Mouse (Mus musculus) thymus, adult 2 months (tissue): ENCODE data around the gene Atrn. TPM values are rescaled to one million over a fixed set of nuclear protein-coding genes. Genes with fewer than 3 reads are reported as not detected.

ENCODE experiments used
- DNase-seq: peaks from one replicate; pipeline ENCODE4 v3.0.0; 2021
- H3K27ac ChIP-seq: fragments of 200-500 bp; 2 replicates; pipeline ENCODE4 v1.5.1; 2012; ENCODE audit warnings: low read length, control low read depth; ENCODE audit not compliant: control insufficient read depth, insufficient read depth
- H3K27me3 ChIP-seq: fragments of 200-500 bp; 2 replicates; pipeline ENCODE4 v1.6.1; 2012; ENCODE audit warnings: mild to moderate bottlenecking, low read length, moderate library complexity, mixed read lengths; ENCODE audit not compliant: control insufficient read depth, insufficient read depth
- H3K36me3 ChIP-seq: fragments of 200-500 bp; 2 replicates; pipeline ENCODE4 v1.6.1; 2012; ENCODE audit warnings: mild to moderate bottlenecking, low read length, moderate library complexity; ENCODE audit not compliant: control insufficient read depth, insufficient read depth
- H3K4me1 ChIP-seq: fragments of 200-500 bp; replicated peaks from 2 replicates; pipeline ENCODE4 v1.6.1; 2012; ENCODE audit warnings: low read length; ENCODE audit not compliant: control insufficient read depth, insufficient read depth
- H3K4me3 ChIP-seq: fragments of 200-500 bp; 2 replicates; pipeline ENCODE4 v1.5.1; 2012; ENCODE audit warnings: mild to moderate bottlenecking, low read length, control low read depth, moderate library complexity; ENCODE audit not compliant: control insufficient read depth, insufficient read depth
- CTCF ChIP-seq: fragments of 200-500 bp; IDR thresholded peaks from 2 replicates; pipeline ENCODE4 v1.5.1; 2012; ENCODE audit warnings: mild to moderate bottlenecking, control low read depth, low read length, moderate library complexity, borderline replicate concordance; ENCODE audit not compliant: control insufficient read depth, poor library complexity, insufficient read depth; ENCODE audit errors: extremely low read depth
- POLR2A ChIP-seq: fragments of 200-500 bp; IDR thresholded peaks from 2 replicates; pipeline ENCODE4 v1.6.1; 2012; ENCODE audit warnings: mild to moderate bottlenecking, low read length, control low read depth, moderate library complexity; ENCODE audit not compliant: control insufficient read depth, poor library complexity, insufficient read depth; ENCODE audit errors: extremely low read depth
- WGBS: fragments of 180-500 bp; shearing (Covaris S2); methylation state at CpG from one replicate; pipeline ENCODE4 v1.1.7; 2018; 5-methylcytosine and 5-hydroxymethylcytosine counted together
- polyA plus RNA-seq: library from polyadenylated mRNA; depleted of rRNA; stranded (reverse); fragments of >200 nt; gene quantifications from 2 replicates; pipeline ENCODE4 v1.2.3, GENCODE M21; 2012

Gene Atrn
- polyA plus RNA-seq, 1 experiment: 14.2 TPM

GRCm38 (mm10) chr2:130917686-130918085 lies 11.4 kb downstream of the Atrn start:
- no peaks in the 10 kb centered on the region for H3K4me1 ChIP-seq
- no peak for TF ChIP-seq POLR2A
- no peak for TF ChIP-seq CTCF
- no peaks in the 10 kb centered on the region for H3K27me3 ChIP-seq
- no peak overlapping the region for H3K4me3 ChIP-seq
- 97% methylated on average over 1 of the region's 1 CpGs for WGBS
- H3K27ac ChIP-seq: no peak overlapping the region
- no peaks in the 10 kb centered on the region for H3K36me3 ChIP-seq
- no peak for DNase-seq

- Histone ChIP-seq H3K36me3 (no peaks in the 10 kb centered on the region), H3K27ac (no peak overlapping the region), H3K4me3 (no peak overlapping the region), H3K27me3 (no peaks in the 10 kb centered on the region), H3K4me1 (no peaks in the 10 kb centered on the region)
- TF ChIP-seq POLR2A: no peak
- no peak for TF ChIP-seq CTCF
- 88% methylated on average over 5 of the region's 5 CpGs for WGBS
- no peak for DNase-seq
Measured at GRCm38 (mm10) chr2:130919062-130919593, 12.8 kb downstream of the Atrn start.

- H3K36me3 ChIP-seq: no peaks in the 10 kb centered on the region
- 89% methylated on average over 2 of the region's 2 CpGs for WGBS
- no peaks in the 10 kb centered on the region for H3K4me1 ChIP-seq
- no peak for TF ChIP-seq CTCF
- TF ChIP-seq POLR2A: no peak
- H3K4me3 ChIP-seq: no peak overlapping the region
- no peak overlapping the region for H3K27ac ChIP-seq
- DNase-seq: no peak
- no peaks in the 10 kb centered on the region for H3K27me3 ChIP-seq
Measured at GRCm38 (mm10) chr2:130924950-130925349, 18.7 kb downstream of the Atrn start.

- no peak overlapping the region for H3K4me3 ChIP-seq
- H3K36me3 ChIP-seq: no peaks in the 10 kb centered on the region
- H3K27ac ChIP-seq: no peak overlapping the region
- DNase-seq: no peak
- 96% methylated on average over 4 of the region's 4 CpGs for WGBS
- H3K4me1 ChIP-seq: no peaks in the 10 kb centered on the region
- TF ChIP-seq POLR2A: no peak
- no peak for TF ChIP-seq CTCF
- no peaks in the 10 kb centered on the region for H3K27me3 ChIP-seq
Measured at GRCm38 (mm10) chr2:130928031-130928430, 21.7 kb downstream of the Atrn start.

- DNase-seq: no peak
Measured at GRCm38 (mm10) chr2:130928530-130928929, 22.2 kb downstream of the Atrn start.

GRCm38 (mm10) chr2:130929994-130930393 lies 23.7 kb downstream of the Atrn start:
- TF ChIP-seq CTCF: no peak
- TF ChIP-seq POLR2A: no peak
- 93% methylated on average over 5 of the region's 5 CpGs for WGBS
- Histone ChIP-seq H3K36me3 (0 out of 2 replicates have a peak, but pooled peaks cover 3% of the 10 kb centered on the region), H3K4me3 (no peak overlapping the region), H3K27ac (no peak overlapping the region), H3K4me1 (no peaks in the 10 kb centered on the region), H3K27me3 (no peaks in the 10 kb centered on the region)
- no peak for DNase-seq

More at GRCm38 (mm10) chr2:130928530-130928929, 22.2 kb downstream of the Atrn start:
- Histone ChIP-seq H3K4me1 (no peaks in the 10 kb centered on the region), H3K36me3 (no peaks in the 10 kb centered on the region), H3K27ac (no peak overlapping the region), H3K4me3 (no peak overlapping the region), H3K27me3 (no peaks in the 10 kb centered on the region)
- TF ChIP-seq CTCF (no peak), POLR2A (no peak)

- no peak for DNase-seq
- WGBS: 95% methylated on average over 12 of the region's 12 CpGs
- H3K36me3 ChIP-seq: 0 out of 2 replicates have a peak, but pooled peaks cover 6% of the 10 kb centered on the region
- H3K27me3 ChIP-seq: no peaks in the 10 kb centered on the region
- no peak overlapping the region for H3K27ac ChIP-seq
- H3K4me1 ChIP-seq: no peaks in the 10 kb centered on the region
- TF ChIP-seq CTCF (no peak), POLR2A (no peak)
- H3K4me3 ChIP-seq: no peak overlapping the region
Measured at GRCm38 (mm10) chr2:130932865-130933264, 26.6 kb downstream of the Atrn start.
